Mouse (Mus musculus) small intestine, adult 2 months (tissue): Measurements from ENCODE around the gene Shroom3.

Experiments used
- CTCF ChIP-seq: fragments of 200-500 bp; IDR thresholded peaks from 2 replicates; pipeline ENCODE4 v1.5.1; 2012; ENCODE audit warnings: low read depth, mild to moderate bottlenecking, control low read depth, inconsistent platforms, low read length, moderate library complexity, mixed read lengths; ENCODE audit not compliant: insufficient replicate concordance, insufficient read length; ENCODE audit errors: extremely low read depth
- POLR2A ChIP-seq: fragments of 200-500 bp; IDR thresholded peaks from 2 replicates; pipeline ENCODE4 v1.6.1; 2012; ENCODE audit warnings: low read depth, mild to moderate bottlenecking, control low read depth, inconsistent platforms, low read length, moderate library complexity

DNA sequence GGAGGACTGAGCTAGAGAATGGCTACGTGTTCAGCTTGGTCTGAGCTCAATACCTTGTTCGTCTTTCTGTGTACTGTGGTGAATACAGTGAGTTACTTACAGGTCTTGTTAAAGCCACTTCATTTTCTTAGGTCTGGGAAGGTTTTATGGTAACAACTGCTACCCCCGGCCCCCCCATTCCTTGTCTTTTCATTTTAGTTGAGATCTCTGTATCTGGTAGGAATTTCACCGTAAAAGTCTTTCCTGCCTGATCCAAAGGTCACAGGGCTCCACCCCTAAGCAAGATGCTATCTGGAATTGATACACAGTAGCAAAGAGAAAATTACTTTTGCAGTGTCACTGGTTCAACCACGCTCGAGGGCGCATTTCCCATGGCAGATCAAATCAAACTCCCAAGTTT, 218.6 kb downstream of the Shroom3 start:
- TF ChIP-seq CTCF = no peak
- TF ChIP-seq POLR2A = no peak
